Mouse (Mus musculus) hindbrain, postnatal 0 days (tissue): ENCODE data around the gene Zfp652. TPM values are rescaled to one million over a fixed set of nuclear protein-coding genes. Genes with fewer than 3 reads are reported as not detected.

Source experiments
- ATAC-seq: fragments of 200-750 bp; cut with Nextera tagmentation; 2 replicates; pipeline ENCODE4 v1.8.0; 2017; ENCODE audit warnings: mild to moderate bottlenecking, moderate TSS enrichment, moderate library complexity
- DNase-seq: peaks from one replicate; pipeline ENCODE4 v3.0.0-alpha.2; 2015; ENCODE audit warnings: low spot score
- H3K27ac ChIP-seq: fragments of 300-500 bp; sonication (generic); 2 replicates; pipeline ENCODE4 v1.5.1; 2014; ENCODE audit warnings: mild to moderate bottlenecking
- H3K27me3 ChIP-seq: fragments of 300-500 bp; sonication (generic); 2 replicates; pipeline ENCODE4 v1.6.1; 2014; ENCODE audit warnings: low read length, mixed read lengths; ENCODE audit not compliant: insufficient read depth
- H3K36me3 ChIP-seq: fragments of 300-500 bp; sonication (generic); 2 replicates; pipeline ENCODE4 v1.6.1; 2014; ENCODE audit warnings: low read length, mixed read lengths; ENCODE audit not compliant: insufficient read depth
- H3K4me1 ChIP-seq: fragments of 300-500 bp; sonication (generic); 2 replicates; pipeline ENCODE4 v1.6.1; 2014; ENCODE audit warnings: antibody characterized with exemption, low read length, mixed read lengths; ENCODE audit not compliant: insufficient read depth
- H3K4me2 ChIP-seq: fragments of 300-500 bp; sonication (generic); 2 replicates; pipeline ENCODE4 v1.6.1; 2014; ENCODE audit warnings: low read depth, mild to moderate bottlenecking, low read length, moderate library complexity, mixed read lengths
- H3K4me3 ChIP-seq: fragments of 300-500 bp; sonication (generic); 2 replicates; pipeline ENCODE4 v1.5.1; 2014; ENCODE audit warnings: low read length
- H3K9ac ChIP-seq: fragments of 300-500 bp; sonication (generic); replicated peaks from 2 replicates; pipeline ENCODE4 v1.6.1; 2014; ENCODE audit warnings: mild to moderate bottlenecking, low read length, moderate library complexity, mixed read lengths
- H3K9me3 ChIP-seq: fragments of 300-500 bp; sonication (generic); 2 replicates; pipeline ENCODE4 v1.6.1; 2016; ENCODE audit warnings: low read length, mixed read lengths
- CTCF ChIP-seq: IDR thresholded peaks from 2 replicates; pipeline ENCODE4 v1.5.1; 2016; ENCODE audit warnings: antibody characterized with exemption, control low read depth, low read depth
- WGBS: fragments of 180-500 bp; shearing (Covaris S2); extraction: QIAGEN DNeasy Blood & Tissue Kit; methylation state at CpG from one replicate; pipeline ENCODE4 v1.1.7; 2014; 5-methylcytosine and 5-hydroxymethylcytosine counted together
- polyA plus RNA-seq: library from polyadenylated mRNA; unstranded; fragments of >200 nt; fragmentation: Nextera tagmentation; extraction: Ambion mirVana; gene quantifications from 2 replicates; pipeline ENCODE4 v1.2.1, GENCODE M21; 2015
- total RNA-seq: library from RNA; depleted of rRNA; stranded (reverse); fragments of >200 nt; gene quantifications from 2 replicates; pipeline ENCODE4 v1.2.3, GENCODE M21; 2014

Zfp652 gene
- total and polyA plus RNA-seq, 2 experiments from 2014 or later = 15.2 to 23.0 TPM

- DNase-seq = peak; percentile 94
- no peaks in the 10 kb centered on the region for H3K36me3 ChIP-seq
- H3K4me2 ChIP-seq = peak within 1 kb of the TSS; percentile 99
- H3K9ac ChIP-seq = peak within 1 kb of the TSS; percentile 68
- WGBS = under 1% methylated on average over 60 of the region's 78 CpGs
- H3K27me3 ChIP-seq = peaks cover 15% of the 10 kb centered on the region
- H3K4me1 ChIP-seq = no peaks in the 10 kb centered on the region; the same call in 1 of the 2 replicates
- 0 out of 2 replicates have a peak within 1 kb of the TSS, but pooled peaks have one; percentile 26 for H3K27ac ChIP-seq
- H3K9me3 ChIP-seq = no peaks in the 10 kb centered on the region
- no peak for TF ChIP-seq CTCF
- ATAC-seq = peak; percentile 99
- H3K4me3 ChIP-seq = peak within 1 kb of the TSS; percentile 69
Observed at GRCm38 (mm10) chr11:95824071-95824876, 111.8 kb downstream of the Zfp652 start, which contains the start of gene Phospho1. TSS of gene Phospho1 (plus strand) at chr11:95824499.

DNA sequence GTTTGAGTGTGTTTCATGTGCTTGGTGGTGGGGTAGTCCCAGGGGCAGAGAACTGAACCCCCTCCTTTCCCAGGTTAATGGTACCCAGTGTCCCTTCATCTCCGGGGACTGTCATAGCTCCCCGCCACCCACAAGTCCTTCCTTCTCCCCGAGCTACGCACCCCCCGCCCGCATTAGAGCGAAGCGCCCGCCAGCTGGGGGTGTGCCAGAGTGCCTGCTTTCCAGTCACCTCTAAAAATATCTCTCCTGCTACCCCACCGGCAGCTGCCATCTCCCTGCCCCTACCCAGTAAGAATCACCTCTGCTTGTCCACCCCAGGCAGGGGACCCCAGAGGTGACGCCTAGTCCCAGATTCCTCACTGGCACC lies 112.4 kb downstream of the Zfp652 start:
- H3K27ac ChIP-seq = no peak overlapping the region
- peaks cover 21% of the 10 kb centered on the region for H3K27me3 ChIP-seq
- peak overlapping the region; percentile 99 for H3K4me2 ChIP-seq
- H3K9ac ChIP-seq = peak overlapping the region; percentile 68
- no peaks in the 10 kb centered on the region; the same call in 1 of the 2 replicates for H3K4me1 ChIP-seq
- under 1% methylated on average over 11 of the region's 11 CpGs for WGBS
- 0 out of 2 replicates have a peak, but pooled peaks have one; percentile 1 for ATAC-seq
- no peaks in the 10 kb centered on the region for H3K36me3 ChIP-seq
- no peaks in the 10 kb centered on the region for H3K9me3 ChIP-seq
- DNase-seq = no peak
- no peak for TF ChIP-seq CTCF
- H3K4me3 ChIP-seq = peak overlapping the region; percentile 69

DNA sequence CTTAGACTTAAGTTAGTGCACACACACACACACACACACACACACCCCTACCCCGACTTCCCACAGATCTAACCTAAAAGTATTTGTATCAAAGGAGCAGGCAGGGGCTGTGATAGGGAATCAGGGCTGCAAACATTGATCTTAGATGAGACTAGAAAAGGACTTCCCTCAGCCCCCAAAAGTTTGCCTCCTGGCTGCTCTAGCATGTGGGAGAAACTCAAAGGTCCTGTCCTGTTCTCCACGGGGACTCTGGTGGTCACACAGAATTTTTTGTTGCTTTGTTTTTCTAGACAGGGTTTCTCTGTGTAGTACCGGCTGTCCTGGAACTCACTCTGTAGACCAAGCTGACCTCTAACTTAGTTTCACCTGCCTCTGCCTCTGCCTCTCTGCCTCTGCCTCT lies 113.2 kb downstream of the Zfp652 start:
- Histone ChIP-seq H3K4me2 (no peak overlapping the region), H3K27me3 (peaks cover 29% of the 10 kb centered on the region), H3K27ac (no peak overlapping the region), H3K9me3 (no peaks in the 10 kb centered on the region), H3K4me1 (peaks cover 3% of the 10 kb centered on the region), H3K4me3 (no peak overlapping the region), H3K9ac (no peak overlapping the region), H3K36me3 (no peaks in the 10 kb centered on the region)
- WGBS = 45% methylated on average over 3 of the region's 3 CpGs
- DNase-seq = no peak
- TF ChIP-seq CTCF = no peak
- ATAC-seq = no peak

DNA sequence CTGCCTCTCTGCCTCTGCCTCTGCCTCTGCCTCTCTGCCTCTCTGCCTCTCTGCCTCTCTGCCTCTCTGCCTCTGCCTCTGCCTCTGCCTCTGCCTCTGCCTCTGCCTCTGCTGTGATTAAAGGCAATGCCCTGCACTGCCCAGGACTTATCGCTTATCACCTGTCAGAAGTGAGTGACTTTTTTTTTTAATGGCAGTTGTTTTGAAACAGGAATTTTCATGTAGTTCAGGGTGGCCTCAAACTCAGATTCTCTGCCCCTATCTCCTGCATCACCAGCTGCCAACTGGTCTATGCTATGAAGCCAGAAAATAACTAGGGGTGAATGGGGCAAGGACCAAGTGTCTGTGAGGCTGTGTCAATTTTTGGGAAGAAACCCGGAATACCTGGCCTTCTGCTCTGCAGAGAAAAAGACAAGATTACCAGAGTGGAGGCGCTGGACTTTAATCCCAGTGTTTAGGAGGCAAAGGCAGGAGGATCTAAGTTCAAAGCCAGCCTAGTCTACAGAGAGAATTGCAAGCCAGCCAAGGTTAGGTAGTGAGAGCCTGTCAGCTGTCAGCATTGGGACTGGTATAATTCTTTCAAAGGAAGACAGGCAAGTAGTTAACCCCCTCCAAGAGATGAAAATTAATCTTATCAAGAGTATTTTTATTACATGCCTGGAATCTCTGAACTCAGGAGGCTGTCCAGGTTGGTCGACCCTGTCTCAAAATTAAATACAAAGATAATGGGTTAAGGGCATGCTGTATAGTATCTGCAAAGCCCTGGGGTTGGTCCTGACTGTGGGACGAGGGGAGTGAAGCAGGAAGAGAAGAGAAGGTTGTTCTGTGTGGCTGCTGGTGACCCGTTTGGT lies 114.1 kb downstream of the Zfp652 start:
- 52% methylated on average over 6 of the region's 6 CpGs for WGBS
- Histone ChIP-seq H3K36me3 (no peaks in the 10 kb centered on the region), H3K9me3 (no peaks in the 10 kb centered on the region), H3K27ac (no peak overlapping the region), H3K4me1 (peaks cover 9% of the 10 kb centered on the region), H3K27me3 (peaks cover 37% of the 10 kb centered on the region), H3K4me2 (no peak overlapping the region), H3K4me3 (no peak overlapping the region), H3K9ac (no peak overlapping the region)
- no peak for DNase-seq
- no peak for TF ChIP-seq CTCF
- no peak for ATAC-seq

DNA sequence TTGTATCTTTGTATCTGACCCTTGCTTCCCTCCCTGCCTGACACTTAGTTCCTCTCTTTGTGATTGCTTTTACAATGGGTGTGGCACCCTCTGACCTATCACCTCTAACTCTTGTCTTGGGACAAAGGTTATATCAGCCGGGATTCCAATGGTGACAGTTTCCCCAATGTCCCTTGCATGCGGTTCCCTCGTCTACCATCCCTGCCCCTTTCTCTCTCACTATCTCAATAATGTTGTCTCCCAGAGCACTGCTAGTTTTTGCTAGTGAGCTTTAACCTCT lies 114.6 kb downstream of the Zfp652 start:
- TF ChIP-seq CTCF = no peak
- no peak overlapping the region for H3K4me2 ChIP-seq
- no peak for DNase-seq
- H3K27ac ChIP-seq = no peak overlapping the region
- WGBS = 20% methylated on average over 3 of the region's 3 CpGs
- H3K4me1 ChIP-seq = peaks cover 9% of the 10 kb centered on the region
- H3K4me3 ChIP-seq = no peak overlapping the region
- no peaks in the 10 kb centered on the region for H3K36me3 ChIP-seq
- no peak for ATAC-seq
- no peaks in the 10 kb centered on the region for H3K9me3 ChIP-seq
- no peak overlapping the region for H3K9ac ChIP-seq
- peaks cover 43% of the 10 kb centered on the region for H3K27me3 ChIP-seq

DNA sequence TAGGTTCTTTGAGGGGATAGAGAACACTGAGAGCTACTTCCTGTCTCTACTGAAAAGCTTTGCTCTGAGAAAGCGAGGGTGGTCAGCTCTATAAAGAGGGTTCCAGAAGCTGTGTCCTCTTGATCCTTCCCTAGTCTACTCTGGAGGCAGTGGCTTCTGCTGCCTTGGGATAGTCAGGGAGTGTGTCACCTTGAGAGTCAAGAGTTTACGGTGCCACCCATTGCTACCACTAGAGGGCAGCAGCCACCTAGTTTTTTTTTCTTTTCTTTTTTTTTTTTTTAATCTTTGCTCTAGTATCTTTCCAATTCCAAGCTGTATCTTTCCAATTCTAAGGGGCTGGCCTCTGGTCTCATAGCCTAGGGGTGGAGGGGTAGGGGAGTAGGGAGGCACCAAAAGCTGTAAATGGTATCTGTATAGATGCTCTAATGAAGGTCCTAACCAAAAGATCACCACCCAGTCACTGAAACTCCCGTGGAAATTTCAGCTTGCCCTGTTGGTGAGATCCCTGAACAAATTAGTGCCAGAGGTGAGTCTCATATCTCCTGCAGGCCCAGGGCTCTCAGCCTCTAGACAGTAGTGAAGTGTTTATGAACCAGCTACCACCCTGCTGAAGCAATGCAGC lies 115.1 kb downstream of the Zfp652 start:
- peak; percentile 81 for DNase-seq
- Histone ChIP-seq H3K9ac (no peak overlapping the region), H3K9me3 (no peaks in the 10 kb centered on the region), H3K4me2 (no peak overlapping the region), H3K4me3 (no peak overlapping the region), H3K27ac (no peak overlapping the region), H3K4me1 (peaks cover 9% of the 10 kb centered on the region), H3K27me3 (peaks cover 48% of the 10 kb centered on the region), H3K36me3 (no peaks in the 10 kb centered on the region)
- TF ChIP-seq CTCF = peak; percentile 85
- no peak for ATAC-seq
- WGBS = 9% methylated on average over 3 of the region's 3 CpGs
